Mouse (Mus musculus) liver, embryonic 12.5 days (tissue): ENCODE results near the gene Fam133b. TPM values are rescaled to one million over a fixed set of nuclear protein-coding genes. Genes with fewer than 3 reads are reported as not detected.

ENCODE experiments used
- polyA plus RNA-seq: library from polyadenylated mRNA; unstranded; fragments of >200 nt; fragmentation: Nextera tagmentation; extraction: Ambion mirVana; gene quantifications from 2 replicates; pipeline ENCODE4 v1.2.1, GENCODE M21; 2016

Gene Fam133b
- polyA plus RNA-seq, 1 experiment from 2014 or later = 16.1 TPM

Other genes with a start within 250 kb of the Fam133b start
- gene Cdk6, start 202.3 kb upstream of the Fam133b start, polyA plus RNA-seq = 35.1 and 40.1 TPM in 2 replicates
- 1.6 and 1.9 TPM in 2 replicates for gene 1700109H08Rik, start 27.7 kb downstream of the Fam133b start, polyA plus RNA-seq
- 6.9 and 7.3 TPM in 2 replicates for gene Pex1, start 52.2 kb downstream of the Fam133b start, polyA plus RNA-seq
- gene Rbm48, start 52.8 kb downstream of the Fam133b start, polyA plus RNA-seq = 8.4 and 9.0 TPM in 2 replicates
- not detected in 2 replicates for gene Tmbim7, start 107.3 kb downstream of the Fam133b start, polyA plus RNA-seq
- gene Gatad1, start 113.4 kb downstream of the Fam133b start, polyA plus RNA-seq = 43.2 TPM in 2 replicates